Mouse (Mus musculus): ENCODE measurements at regions not wholly inside any gene's neighbourhood (a gene's known extent, or its start where the extent isn't known, plus 50 kb on each side); places are given as distances from the start of the nearest gene placed in this dataset.
A peak's percentile ranks its signal among the peaks of the same experiment; 100 is the strongest.

DNA sequence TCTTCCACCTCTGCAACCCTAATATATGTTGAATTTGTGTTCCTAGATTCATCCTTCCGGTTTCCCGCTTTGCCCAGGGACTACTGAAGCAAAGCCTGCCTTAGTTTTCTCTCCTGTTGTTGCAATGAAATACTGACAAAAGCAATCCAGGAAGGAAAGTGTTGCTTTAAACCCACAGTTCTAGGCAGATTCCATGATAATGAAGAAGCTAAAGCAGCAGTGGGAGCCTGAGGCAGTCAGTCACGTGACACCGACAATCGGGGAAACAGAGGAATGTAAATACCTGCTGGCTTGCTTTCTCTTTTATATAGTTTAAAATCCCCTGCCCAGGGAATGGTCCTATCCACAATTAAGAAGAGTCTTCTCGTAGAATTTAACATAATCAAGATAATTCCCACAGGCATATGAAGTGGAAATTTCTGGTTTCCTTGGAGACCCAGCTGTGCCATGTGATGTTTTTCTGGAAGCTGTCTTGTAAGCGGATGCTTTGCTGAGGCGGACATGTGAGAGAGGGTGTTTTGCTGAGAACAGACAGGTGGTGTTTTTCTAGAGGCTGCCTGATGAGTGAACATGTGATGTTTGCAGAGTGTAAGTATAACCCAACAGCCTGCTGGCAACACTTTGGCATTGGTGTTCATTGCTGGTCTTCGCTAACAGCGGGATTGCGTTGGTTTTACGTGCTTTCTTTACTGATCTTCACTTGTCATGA, 398.0 kb downstream of the Prim2 start:
- peak; percentile 20 to 23 for DNase-seq

DNA sequence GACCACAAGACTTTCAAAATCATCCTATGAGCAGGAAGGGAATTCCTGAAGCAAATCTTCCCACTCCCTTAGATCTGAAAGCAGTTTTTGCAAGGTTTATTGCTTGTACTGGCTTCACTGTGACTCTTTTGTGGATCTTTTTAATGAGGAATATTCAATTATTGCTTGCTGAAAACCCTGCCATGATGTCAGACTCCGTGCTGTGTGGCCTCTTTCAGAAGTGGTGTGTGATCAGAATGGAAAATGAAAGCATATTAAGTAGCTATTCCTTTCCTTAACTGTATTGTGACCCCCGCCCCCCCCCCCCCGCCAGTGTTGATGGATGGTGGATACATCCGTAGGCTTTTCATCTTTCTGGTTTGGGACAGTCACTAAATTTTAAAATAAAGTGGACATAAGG, 400.4 kb downstream of the Prim2 start:
- no peak for DNase-seq

DNA sequence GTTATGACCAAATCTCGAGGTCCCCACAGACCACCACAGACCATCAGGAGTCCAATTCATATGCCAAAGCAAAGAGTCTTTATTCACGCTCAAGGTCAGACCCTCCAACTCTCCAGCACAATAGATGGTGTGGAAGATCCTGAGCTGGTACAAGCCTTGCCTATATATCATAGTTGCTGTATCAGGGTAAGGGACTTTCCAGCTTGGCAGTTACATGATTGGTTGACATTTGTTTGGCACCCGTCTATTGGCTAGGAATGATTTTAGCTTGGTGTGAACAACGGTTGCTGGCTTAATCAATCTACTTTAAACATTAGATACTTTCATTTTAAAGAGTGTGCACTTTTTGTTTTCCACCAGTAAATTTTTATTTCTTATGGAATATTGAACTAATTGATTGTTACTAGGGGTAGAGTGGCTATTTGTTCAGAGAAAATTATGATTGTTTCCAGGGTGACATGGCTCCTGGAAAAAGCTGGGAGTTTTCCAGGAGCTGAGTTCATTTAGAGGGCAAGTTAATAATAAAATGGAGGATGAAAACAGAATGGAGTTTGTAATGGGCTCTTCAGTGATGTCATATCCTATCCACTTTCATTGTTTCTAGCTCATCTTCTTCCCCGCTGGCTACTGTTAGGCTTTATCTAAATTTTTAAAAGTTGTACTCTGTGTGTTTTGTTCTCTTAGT, 403.7 kb downstream of the Prim2 start:
- DNase-seq: no peak

DNA sequence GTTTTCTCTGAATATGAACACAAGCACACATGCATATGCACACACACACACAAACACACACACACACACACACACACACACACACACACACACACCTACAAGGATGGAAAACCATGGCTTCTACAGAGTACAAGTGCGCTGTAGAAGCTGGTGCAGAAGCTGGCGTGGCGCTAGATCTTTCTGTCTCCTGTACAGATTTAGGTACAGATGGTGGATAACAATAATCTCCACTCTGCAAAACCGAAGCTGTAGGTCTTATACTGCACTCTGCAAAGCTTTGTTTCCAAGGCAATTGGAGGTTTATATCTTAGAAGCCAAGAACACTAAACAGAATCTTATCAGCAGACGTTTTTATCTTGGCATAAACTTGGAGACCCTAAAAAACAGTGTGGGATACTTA, 420.1 kb downstream of the Prim2 start:
- DNase-seq: no peak

DNA sequence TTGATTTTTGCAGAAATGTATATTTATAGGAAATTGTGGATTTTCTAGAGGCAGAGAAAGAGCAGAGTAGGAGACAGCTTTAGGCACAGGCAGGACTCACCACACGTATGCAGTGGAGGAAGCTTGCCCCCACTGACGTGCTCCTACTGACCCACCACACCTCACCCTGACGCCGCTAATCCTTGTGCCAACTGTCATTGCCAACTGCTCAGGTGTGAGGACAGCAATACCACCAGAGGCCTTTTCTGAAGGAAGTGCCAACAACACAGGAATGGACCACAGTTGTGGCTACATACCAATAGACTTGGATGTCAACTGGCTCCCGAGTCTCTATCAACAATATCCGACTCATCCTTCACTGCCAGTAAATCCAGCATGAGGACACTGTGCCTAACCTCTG, 422.5 kb downstream of the Prim2 start:
- DNase-seq: no peak

DNA sequence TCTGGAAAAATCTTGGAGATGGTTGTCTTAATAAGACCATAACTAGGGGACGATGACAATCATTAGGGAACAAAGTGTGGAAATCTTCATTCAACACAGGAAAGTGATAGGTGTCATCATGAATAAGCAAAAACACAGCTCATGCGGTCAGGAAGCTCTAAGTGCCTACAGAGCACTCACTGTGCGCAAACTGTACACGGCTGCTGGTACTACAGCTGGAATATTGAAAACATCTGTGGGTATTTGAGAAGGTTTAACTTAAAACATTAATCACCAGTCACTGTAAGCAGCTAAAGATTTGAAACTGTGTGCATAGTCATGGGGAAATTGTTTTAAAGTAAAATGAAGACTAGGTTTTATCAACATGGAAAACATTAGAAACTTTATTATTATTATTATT, 424.4 kb downstream of the Prim2 start:
- DNase-seq: no peak

DNA sequence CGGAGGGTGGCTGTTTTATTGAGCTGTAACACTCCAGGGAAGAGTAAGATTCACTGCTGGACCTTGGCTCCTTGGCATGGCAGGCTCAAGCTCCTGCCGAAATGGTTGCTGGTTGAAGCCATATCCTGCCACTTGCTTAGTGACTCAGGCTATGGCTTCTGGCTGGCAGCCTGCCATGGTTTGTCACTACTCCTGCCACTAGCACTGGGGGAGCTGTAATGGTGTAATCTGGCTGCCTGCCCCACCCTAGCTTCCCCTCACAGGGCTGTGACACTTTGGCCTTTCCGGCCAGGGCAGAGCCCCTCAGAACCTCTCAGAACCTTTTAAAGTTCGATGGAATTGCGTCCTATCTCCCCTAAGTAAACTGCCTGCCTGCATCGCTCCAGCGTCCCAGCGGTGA, 424.9 kb downstream of the Prim2 start:
- DNase-seq: peak in 1 of 2 experiments; percentile 23

DNA sequence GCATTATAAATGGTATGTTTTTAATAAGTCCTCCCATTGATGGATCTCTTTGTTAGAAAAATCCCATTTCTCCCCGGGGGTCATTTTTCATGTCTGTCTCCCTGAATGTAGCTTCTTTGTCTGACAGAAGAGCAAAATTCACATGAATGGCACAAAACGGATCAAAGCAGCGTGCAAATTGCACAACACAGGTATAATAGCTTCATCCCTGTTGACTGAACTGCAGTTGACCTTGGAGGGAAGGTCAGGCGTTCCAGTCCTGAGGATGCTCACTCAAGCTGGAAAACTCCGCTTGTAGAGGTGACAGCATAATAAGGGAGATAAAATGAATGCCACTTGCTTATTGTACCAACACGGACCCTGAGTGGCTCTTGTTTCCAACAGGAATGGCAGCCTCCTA, 446.6 kb downstream of the Prim2 start:
- DNase-seq: no peak

DNA sequence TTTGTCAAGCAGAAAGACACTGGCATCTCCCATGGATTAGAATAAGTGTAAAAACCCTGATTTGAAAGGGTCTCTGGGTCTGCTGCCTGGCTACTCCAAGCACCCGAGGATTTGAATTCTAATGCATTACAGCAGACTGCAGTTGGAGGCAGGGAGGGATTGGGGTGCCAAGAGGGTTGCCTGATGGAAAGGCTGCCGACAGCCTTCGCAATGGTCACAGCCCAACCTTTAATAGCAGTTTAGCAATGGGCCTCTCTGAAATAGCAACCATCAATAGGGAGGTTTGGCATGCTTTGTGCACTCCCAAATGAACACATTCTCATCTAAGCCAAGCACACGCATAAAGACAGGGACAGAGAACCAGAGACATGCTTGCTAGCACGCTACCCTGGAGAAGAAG, 454.8 kb downstream of the Prim2 start:
- DNase-seq: no peak

DNA sequence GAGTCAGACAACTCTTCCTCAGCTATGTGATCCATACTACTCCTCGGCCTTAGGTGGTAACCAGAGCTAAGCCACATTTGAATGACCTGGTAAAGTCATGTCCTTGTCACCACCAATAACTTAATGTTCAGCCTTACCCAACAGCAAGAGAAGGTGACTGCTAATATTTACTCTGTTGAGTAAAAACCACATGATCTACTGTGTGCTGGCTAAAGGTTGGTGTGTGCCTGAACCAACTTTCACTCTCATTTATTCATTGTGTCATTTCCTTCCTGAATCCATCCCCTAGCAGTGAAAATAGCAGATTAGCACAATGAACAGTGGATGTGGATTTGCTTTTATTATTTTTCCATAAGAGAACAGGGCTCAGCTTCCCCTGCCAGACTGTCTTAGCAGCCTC, 455.2 kb downstream of the Prim2 start:
- no peak for DNase-seq

DNA sequence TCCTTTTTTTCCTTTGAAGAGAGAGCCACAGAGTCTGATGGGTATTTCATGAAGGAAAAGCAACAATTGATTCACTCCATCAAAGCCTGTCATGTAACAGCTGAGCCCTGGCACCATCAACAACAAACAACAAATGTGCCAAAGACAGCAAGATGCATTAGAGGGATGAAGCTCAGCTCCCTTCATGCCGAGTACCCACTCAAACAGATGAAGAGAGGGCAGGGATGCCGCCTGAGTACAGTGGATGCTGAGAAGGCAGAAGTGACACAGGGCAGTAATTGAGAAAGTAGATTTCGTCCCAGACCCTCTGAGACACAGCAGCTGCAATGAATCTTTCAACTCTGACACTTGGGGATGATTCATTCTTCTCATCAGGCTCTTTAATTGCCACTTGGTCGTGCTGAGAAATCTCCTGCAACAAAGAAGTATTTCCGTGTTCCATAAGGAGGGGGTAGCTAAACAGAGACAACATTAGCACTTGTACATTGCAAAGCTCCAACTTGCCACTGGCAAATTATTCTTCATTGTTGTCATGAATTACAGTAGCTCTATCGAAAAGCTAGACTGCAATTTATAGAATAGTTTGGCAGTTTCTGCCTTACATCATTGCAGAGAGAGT, 467.9 kb downstream of the Prim2 start:
- DNase-seq: no peak

DNA sequence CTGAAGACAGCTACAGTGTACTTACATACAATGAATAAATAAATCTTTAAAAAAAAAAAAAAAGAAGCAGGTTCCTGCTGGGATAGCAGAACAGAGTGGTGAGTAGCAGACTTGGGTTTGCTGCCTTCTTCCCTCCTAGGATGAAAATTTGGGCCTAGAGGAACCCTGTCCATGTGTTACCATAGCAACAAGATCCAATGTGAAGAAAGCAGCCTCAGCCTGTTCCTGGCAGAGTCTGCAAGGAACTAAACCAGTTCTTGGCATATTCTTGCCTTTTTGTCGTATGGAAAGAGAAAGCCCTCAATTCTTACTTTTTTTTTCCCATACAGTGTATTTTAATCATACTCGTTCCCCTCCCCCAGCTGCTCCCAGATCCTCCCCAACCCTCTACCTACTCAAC, 474.5 kb downstream of the Prim2 start:
- no peak for DNase-seq

DNA sequence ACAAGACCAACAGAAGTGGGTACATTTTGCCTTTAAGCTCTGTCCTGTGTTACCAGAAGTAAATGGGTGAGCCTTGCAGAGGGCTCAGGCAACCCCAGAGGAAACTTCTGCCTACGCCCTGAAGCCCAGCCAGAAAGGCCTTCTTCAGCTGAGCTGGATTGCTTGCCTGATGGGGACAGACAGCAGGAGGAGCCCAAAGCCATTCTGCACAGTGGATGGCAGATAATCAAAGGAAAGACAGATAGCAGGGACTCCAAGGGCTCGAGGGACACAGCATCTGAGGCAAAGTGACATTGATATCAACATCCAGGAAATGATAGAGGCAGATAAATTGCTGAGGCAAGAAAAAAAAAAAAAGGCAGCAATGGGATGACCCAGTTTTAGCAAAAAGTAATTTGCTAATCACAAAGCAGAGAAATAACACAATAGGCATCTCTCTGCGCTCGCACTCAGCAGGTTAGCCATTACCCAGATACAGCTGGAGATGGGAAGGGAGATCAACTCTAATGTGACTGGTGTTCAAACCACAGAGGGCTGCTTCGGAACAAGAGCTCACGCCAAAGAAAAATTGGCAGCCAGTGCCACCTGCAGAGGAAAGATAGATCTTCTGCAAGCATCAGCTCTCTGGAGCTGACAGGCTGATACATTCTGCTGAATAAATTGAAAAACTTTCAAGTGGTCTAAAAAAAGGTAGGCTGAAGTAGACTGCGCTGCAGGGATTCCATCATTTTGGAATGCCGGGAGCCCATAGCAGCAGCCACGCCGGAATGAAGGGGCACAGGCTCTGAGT, 494.8 kb downstream of the Prim2 start:
- DNase-seq: no peak

DNA sequence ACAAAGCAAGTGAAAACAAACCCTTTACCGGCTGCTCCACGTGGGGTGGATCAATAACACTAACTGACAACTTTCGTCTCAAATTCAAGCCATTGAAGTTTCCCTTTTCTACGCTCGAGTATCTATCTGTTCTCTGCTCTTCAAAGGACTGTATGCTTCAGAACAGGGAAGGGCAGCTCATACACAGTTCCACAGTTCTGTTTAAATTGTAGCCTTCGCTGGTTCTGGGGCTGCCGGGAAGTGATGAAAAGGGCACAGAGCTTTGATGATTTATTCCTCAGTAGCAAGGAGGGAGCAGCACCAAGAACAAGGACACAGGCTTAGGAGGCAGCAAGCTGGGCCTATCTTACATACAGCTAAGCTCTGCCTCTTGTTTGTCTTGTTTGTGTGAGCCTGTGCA, 532.6 kb downstream of the Prim2 start:
- DNase-seq: no peak

DNA sequence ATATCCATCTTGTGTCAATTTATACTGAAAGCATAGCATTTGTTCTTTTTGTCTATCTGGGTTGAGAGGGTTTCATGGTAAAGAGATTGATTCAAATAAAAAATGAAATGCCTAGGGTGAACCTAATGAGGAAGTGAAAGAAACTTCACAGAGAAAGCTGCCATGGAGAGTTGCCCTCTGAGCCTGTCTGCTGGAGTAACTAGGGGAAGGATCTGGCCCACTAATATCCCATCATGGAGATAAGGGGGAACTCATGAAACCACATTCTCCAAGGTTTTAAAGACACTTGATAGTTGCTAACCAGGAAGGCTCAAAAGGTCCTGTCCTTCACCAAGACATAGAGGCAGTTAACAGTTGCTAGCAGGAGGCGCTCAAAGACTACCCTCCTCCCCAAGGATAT, 539.2 kb downstream of the Prim2 start:
- DNase-seq: no peak

DNA sequence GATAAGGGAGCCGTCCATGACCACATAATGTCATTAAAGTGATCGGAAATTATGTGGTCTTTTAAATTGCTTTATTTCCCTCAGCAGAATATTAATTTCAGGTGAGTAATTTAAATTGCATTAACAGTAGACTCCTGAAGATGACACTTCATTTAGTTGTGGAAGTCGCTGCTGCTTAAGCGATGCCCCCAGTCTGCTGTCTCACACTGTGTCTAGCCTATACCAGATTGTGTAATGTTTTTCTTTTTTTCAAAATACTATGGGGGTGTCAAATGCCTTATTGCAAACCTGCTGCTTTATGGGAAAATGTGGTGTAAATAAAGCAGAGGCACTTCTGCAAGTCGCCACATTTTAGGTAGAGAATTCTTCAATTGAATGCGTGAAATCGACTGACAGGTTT, 544.5 kb downstream of the Prim2 start:
- DNase-seq: no peak

DNA sequence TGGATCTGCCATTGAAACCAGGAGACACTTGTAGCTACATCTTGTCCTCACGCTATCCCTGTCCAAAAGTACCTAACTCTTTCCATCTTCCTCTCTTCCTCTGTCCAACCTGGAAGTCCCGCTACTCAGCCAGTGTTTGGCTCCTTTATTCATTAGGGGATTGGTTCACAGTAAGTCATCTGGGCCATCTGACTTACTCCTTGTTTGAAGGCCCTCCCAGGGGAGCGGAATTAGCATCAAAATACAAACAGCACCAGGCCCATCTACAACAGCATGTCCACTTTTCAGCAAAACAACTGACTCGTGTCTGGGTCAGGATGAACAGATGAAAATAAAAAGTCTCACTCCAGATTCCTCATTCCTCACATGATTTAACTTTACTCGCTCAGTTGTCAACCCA, 559.2 kb upstream of the Gm5415 start:
- DNase-seq: no peak

DNA sequence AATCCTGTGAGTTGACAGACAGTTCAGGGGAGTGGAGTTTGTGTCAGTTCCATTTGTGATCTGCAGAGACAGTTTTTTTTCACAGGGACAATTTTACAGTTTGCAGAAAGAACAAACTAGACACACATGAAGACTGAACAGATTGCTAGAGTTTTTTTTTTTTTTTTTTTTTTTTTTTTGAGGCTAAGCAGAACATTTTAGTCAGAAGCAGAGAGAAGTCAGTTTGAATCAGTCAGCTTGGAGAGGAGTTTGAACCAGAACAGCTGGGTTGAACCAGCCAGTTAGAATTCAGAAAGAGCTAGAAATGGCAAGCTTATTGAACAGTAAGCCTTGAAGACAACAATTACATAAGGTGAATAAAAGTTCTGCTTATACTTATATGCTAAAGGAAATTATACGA, 557.2 kb upstream of the Gm5415 start:
- no peak for DNase-seq

DNA sequence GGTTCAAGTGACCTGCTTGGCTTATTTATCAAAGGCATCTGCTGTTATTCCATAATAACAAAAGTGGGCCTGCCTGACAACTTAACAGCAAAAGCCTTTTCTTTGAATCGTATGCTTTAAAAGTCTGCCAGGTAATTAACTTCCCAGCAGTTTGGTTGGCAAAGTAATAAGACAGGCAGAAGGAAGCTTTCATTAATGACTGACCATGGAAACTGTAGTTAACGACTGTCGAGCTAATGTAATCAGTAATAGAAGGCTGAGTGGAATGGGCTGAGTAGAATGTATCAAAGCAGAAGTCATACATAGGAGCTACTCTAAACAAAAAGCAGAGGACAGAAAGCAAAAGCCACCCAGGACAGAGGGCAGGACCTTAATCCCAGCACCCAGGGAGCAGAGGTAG, 551.0 kb upstream of the Gm5415 start:
- DNase-seq: no peak

DNA sequence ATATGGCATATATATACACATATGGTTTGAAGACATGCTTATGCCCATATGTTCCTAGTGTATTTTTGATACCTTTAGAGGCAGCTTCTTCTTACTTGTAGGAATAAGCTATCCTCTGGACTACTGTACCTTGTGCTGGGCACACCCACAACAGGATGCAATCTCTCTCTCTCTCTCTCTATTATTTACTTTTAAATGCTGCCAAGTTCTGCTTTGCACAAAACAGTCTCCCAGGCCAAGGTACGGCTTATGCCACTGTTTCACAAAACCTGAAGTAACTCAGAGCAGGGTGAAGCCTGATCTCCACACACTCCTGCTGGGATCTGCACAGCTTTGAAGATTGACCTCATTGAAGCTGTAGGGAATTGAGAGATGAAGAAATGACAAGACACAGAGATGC, 549.8 kb upstream of the Gm5415 start:
- DNase-seq: no peak

DNA sequence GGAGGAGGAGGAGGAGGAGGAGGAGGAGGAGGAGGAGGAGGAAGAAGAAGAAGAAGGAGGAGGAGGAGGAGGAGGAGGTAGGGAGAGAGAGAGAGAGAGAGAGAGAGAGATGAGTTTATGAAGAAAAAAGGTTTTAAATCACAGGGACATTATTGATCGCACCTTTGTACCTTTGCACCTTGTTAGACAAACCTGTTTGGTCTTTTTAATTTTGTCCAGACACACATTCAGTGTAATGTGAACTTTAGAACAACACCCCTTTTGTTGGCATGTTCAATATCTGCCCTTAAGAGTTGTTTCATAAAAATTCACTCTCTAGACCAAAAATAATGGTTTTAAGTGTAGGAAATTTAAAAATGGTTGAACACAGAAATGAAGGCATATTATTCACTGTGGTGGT, 527.5 kb upstream of the Gm5415 start:
- DNase-seq: no peak

DNA sequence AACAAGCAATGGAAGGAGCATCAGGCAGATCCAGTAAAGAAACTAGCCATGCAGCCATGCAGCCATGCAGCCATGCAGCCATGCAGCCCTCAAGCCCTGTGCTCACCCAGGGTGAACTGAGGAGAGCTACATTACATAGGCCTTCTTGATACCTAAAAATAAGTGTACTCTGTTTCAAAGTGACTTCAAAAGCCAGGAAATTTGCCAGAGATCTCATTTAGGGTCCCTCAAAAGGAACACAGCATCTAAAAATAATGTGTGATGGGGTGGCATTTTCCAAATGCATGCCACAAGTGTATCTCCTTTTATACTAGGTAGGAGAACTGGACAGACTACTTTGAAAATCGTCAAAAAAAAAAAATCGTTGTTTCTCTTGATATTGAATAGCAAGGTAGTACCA, 510.9 kb upstream of the Gm5415 start:
- no peak for DNase-seq

DNA sequence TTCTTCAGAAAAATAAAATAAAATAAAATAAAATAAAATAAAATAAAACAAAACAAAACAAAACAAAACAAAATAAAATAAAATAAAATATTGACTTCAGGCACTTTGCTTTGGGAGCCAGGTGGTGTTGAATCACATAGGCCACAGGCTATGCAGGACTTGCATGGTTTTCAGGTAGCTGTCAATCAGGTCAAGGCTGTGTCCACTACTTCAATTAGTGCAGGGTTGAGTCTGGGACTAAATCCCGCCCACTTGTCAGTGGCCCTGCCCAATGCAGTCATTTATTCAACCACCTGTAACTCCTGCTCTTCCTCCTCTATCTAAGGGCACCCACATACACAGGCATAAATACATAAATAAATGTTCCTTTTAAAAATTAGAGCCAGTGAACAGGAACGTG, 497.3 kb upstream of the Gm5415 start:
- no peak for DNase-seq

DNA sequence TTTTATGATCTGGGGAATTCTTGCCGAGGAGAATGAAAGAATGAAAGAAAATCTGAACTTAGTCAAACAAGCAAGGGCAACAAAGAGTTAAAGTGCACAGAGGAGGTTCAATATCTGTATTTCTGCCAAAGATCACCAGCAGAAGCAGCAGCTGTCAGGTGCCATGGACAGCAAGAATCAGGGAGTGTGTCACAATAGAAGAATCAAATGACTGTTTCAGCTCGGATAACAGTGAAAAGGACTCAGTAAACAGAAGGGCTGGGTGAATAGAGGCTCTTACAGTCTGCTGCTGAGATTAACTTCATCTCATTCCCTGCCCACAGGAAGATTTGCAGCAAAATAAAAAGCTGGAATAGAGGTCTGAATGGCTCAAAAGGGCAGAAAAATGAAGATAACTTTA, 495.3 kb upstream of the Gm5415 start:
- DNase-seq: no peak

Measured in lung, postnatal 4 days (tissue).